Mouse (Mus musculus): ENCODE results near the gene Tank. TPM values are rescaled to one million over a fixed set of nuclear protein-coding genes. Genes with fewer than 3 reads are reported as not detected.

Gene Tank
- total RNA-seq, 2 experiments from 2014 or later = 77.2 to 107 TPM

DNA sequence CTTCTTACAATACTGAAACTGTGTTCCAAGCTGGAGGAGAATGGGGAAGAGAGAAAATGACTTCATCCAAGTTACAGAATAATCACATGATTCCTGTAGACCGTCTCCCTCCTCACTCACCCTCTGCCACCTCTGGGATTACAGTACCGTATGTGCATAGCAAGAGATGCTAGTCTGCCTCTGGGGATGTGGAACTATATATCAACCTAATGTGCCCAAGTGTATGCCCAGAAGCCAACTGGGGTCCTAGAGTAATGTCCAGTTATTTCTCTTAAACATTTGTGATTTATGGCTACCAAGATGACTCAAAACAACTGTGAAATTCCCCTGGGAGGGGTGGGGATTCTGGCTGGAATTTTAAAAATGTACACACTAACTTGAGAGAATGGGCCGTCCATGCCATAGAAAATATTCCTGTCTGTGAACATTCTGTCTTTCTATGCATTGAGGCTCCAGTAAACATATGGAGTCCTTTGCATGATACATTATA lies 1.2 kb downstream of the Tank start:
- peak; percentile 55 for ATAC-seq (replicated peaks; ENCODE audit: poor library complexity, severe bottlenecking)

DNA sequence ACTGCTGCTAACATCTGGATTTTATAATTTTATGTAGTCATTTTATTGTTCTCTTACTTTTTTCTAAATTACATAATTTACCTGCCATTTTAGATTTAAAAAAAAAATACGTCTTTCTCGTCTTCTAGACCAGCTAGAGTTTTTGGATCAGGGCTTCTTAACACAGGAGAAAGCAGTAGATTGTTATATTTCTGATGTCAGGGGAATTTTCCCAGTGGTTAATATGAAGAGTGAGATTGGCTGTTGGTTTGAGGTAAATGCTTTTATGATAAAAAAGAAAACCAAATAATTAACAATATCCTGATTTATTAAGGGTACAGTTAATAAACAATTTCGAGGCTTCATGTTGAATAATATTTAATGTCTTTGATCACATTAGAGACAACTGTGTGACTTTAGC lies 1.7 kb downstream of the Tank start:
- ATAC-seq (replicated peaks; ENCODE audit: poor library complexity, severe bottlenecking) = no peak

DNA sequence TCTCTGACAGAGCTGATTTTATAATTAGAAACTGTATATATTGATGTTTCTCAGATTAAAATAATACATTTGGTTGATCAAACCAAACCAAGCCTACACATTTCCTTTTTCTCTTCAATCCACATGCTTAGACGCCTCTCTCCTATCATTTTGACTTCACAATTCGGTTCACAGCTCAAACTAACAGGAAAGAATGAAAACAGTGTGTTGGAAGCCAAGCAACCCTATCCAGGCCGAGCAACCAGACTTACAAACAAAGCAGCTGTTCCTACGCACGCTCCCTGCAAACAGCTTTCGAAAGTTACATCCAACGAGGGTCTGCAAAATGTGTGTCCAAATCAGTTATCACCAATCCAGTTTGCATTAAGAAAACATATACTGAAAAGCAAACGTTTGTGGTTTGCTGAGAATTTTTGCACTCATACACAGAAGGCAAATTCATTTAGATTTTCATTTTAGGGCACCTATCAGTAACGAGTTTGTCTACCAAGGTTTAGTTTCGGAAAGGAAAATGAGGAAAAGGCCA lies 2.2 kb downstream of the Tank start:
- no peak for ATAC-seq (replicated peaks; ENCODE audit: poor library complexity, severe bottlenecking)

DNA sequence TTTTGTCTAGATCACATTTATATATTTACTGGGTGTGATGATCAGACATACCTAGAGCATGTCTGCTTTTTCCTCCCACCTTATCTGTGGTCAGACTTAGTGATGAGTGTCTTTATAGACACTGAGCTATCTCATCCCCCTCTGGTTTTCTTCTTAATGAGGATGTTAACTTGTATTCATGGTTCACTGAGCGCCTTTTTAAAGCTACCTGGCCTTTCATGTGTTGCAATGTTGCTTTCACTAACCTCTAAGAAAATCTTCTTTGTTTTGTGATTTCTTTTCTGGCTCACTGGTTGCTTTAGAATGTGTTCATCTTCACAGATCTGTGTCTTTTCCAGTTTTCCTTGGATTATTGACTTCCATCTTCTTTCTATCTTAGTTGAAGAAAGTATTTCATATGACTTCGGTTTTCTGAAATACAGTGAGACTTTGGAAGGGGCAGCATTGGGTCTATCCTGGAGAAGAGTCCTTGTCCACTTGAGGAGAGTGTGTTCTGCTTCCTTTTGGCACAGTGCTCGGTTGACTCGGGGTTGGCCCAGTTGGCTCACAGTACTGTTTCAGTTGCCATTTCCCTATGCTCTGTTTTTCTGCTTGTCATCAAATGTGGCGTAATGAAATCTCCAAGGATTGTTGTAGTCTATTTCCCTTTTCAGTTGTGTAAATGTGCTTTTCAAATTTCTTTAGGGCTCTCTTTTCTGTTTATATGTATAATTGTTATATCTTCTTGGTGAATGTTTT lies 4.4 kb downstream of the Tank start:
- ATAC-seq (replicated peaks; ENCODE audit: poor library complexity, severe bottlenecking) = peak; percentile 78

DNA sequence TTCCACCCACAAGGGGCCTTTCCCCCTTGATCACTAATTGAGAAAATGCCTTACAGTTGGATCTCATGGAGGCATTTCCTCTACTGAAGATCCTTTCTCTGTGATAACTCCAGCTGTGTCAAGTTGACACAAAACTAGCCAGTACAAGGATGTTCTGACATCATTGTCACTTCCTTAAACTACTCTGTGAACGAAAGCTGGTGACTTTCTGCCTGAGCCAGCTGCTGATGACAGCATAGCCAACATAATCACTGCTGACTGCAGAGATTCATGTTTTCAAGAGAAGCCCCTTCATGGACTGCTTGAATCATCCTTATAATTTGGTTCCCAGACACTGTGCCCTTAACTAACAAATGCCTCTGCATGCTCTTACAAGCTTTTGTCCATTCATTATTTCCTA lies 7.1 kb downstream of the Tank start:
- ATAC-seq (replicated peaks; ENCODE audit: poor library complexity, severe bottlenecking) = peak; percentile 65

DNA sequence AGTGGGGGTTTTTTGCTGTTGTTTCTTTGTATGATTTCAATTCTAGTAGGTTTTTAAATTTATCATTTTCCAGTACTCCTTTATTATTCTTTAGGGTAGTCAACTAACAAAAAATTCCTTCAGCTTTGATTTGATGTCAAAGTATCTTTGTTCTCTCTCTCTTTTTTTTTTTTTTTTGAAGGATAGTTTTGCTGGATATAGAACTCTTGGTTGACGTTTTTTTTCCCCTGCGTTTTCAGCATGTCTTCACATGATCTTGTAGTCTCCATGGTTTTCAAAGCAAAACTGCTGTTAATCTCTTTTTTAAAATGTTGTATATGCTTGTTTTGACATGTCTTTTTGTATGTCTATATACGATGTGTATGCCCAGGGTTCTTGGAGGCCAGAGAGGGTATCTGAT lies 7.8 kb downstream of the Tank start:
- no peak for ATAC-seq (replicated peaks; ENCODE audit: poor library complexity, severe bottlenecking)

DNA sequence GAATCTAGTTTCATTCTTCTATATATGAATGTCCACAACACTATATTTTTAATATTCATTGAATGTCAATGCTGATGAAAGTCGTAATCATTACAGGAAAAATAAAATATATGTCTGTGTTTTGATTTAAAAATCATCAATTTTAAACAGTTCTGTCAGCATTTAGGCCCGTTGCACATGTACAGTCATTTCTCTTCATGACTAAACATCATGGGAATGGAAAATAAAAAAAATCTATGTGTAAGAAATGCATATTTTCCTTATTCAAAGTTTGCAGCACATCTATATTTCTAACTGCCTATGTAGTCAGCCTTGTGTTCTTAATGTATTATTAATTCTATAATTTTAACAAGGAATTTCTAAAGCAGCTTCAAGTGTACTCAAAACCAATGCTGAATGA lies 12.4 kb downstream of the Tank start:
- no peak for ATAC-seq (replicated peaks; ENCODE audit: poor library complexity, severe bottlenecking)

DNA sequence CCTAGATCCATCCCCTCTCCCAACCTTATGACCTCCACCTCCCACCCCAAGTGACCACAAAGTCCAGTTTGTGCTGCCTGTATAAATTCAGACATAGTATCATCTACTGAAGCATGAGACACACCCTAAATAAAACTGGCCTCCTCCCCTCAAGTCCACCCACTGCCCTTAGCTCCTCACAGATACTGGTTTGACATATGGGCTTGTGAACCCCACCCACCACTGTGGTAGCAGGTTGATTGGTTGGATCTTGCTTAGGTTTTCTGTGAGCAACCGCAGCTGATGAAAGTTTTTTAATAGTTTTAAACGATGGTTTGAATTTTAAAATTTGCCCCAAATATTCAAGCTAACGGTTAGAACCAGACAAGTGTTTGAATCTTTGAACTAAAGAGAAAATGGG lies 13.7 kb downstream of the Tank start:
- ATAC-seq (replicated peaks; ENCODE audit: poor library complexity, severe bottlenecking) = no peak

DNA sequence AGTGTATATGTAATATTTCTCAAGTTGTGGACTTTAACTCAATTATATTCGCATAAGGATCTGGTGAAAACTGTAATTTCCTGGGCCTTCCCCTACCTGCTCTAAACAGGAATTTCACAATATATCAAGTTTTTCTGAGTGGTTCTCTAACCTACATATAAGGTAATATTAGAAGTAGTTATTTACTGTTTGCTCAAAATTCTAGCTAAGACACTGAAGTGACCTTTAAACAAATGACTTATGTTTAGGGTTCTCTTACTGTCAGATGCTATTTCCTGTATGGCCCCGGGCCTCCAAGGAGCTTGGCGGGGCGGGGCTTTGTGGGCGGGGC lies 14.3 kb downstream of the Tank start:
- ATAC-seq (replicated peaks; ENCODE audit: poor library complexity, severe bottlenecking) = no peak

DNA sequence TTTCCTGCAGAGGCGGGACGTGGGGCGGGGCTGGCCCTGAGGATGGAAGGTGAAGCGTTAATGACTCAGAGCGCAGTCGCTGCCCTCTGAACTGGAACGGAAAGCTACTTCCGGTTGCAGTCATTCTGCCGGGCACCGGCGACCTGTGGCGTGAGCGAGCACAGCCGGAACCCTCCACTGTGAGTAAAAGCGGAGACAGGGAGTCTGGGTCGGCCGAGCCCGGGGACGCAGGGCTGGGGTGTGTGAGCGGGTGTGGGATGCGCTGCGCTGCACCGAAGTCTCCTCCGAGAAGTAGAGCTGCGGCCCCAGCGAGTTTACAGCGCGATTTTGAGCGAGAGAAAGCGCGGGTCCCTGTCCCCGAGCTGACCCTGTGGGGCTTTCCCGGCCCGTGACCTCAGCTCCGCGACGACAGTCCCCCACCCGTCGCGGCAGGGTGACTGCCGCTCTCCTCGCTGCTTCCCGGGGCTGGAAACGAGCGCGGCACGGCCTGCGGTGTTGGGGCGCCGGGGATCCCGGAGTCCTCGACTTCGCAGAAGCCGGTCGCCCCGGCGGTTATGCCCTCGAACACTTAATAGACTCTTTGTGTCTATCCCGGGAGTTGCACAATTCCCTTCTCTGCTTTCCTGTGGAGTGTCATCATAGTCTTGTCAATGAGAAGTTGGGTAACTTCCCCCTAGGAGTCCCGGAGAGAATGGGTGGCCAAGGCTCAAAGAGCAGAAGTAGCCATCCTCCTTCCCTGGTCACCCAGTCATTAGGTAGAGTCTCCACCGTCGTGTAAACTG lies 14.8 kb downstream of the Tank start:
- peak; percentile 82 for ATAC-seq (replicated peaks; ENCODE audit: poor library complexity, severe bottlenecking)

DNA sequence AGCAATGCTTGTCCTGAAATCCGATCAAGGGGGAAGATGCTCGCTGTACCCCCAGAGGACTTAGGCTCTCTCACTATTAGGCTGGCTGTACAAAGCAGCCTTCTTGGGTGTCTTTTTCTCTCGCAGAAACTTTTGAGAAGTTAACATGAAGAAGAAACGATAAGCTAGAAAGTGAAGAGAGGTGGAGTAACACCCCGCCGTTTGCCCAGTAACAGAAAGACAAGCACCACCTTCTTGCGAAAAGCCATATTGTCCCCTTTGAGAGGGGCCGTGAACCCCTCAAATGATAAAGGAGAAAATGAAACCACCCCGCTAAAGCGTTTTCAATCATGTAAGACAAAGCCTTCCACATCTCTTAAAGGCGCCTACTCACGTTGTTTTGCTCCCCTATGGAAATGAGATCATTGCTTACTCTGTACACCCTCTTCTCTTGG lies 15.5 kb downstream of the Tank start:
- ATAC-seq (replicated peaks; ENCODE audit: poor library complexity, severe bottlenecking) = peak; percentile 35

DNA sequence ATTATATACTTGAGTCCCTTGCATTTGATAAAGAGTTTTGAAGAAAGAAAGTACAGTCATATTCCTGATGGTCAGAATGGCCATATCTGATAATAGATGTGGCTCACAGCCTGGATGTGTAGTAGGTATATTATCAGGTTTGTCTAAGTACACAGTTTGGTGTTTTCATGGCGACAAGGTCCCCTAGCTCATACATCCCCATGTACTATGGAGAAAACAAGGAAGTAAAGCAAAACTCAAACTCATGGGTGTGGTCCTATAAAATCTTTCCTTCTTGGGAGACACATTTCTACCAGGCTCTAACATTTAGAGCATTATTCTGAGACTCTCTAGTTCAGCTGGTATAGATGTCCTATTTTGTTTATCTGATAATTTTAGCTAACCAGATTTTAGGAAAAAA lies 21.3 kb downstream of the Tank start:
- peak; percentile 44 for ATAC-seq (replicated peaks; ENCODE audit: poor library complexity, severe bottlenecking)

DNA sequence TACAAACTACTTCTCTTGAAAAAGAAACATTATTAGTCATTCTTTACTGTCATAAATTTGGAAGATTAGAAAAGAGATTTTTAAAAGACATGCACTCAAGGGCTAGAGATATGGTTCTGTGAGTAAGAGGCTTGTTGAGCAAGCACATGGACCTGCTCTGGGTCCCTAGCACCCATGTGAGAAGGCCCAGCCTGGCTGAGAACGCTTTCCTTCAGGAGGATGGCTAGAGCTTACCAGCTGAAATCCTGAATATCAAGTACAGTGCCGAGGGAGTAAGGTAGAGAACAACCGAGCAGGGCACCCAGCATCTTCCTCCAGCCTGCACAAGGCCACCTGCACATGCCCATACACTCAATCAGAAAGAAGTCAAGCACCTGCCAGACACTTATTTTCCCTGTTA lies 25.1 kb downstream of the Tank start:
- no peak for ATAC-seq (replicated peaks; ENCODE audit: poor library complexity, severe bottlenecking)

DNA sequence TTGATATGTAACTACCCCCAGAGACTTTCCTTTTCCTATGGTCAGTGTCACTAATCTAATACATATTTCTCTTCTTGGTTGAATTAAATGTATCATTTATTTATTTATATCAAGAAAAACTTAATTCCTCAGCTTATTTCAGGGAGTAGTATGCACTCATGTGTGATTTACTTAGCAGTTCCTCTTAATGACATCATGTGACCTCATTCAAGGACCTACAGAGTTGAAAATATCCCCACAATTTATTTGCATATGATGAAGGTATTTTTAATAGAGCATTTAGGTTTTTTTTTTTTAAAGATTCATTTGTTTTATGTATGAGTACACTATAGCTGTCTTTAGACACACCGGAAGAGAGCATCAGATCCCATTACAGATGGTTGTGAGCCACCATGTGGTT lies 28.6 kb downstream of the Tank start:
- no peak for ATAC-seq (replicated peaks; ENCODE audit: poor library complexity, severe bottlenecking)

DNA sequence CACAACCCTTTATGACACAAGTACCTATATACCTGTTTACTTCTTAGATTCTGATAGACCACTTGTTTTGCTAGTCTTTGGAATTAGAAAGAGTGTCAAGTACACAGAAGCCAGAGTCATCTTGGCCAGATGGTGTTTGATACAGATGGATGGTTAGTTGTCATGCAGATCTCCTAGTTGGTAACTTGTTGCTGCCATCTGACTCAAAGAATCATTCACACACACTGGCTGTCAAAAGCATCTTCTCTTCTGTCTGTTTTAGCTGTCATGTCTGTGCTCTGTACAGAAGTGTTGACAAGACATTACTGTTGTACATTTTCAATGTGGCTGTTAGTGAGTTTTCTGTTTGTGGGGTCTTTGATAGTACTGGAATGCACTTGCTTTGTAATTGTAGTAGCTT lies 45.6 kb downstream of the Tank start:
- ATAC-seq (replicated peaks; ENCODE audit: poor library complexity, severe bottlenecking) = no peak

DNA sequence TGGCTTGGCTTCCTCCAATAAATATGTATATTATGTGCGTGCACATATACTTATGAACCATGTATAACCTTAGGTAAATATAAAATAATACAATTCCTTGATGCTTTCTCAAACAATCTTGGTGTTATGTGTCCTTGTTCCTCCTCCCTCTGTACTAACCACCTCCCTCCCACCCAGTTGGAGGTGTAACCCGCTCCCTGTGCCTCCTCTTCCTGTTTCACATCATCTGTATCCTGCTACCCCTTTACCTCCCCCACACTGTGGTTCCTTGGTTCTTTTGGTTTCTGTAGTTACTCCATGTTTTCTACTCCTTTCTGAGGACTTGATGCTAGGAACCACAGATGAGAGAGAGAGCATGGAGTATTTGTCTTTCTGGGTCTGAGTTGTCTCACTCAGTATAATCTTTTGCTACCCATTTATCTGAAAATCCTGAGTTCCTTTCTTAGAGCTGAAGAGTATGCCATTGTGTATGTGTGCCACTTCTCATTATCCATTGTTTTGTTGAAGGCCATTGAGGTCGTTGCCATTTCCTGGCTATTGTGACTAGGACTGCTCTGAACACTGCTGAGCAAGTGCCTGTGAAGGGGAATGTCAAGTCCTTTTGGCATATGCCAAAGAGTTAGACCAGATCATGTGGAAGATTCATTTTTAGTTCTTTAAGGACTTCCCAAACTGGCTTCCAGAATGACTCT lies 52.6 kb downstream of the Tank start:
- ATAC-seq (replicated peaks; ENCODE audit: poor library complexity, severe bottlenecking) = peak; percentile 66

DNA sequence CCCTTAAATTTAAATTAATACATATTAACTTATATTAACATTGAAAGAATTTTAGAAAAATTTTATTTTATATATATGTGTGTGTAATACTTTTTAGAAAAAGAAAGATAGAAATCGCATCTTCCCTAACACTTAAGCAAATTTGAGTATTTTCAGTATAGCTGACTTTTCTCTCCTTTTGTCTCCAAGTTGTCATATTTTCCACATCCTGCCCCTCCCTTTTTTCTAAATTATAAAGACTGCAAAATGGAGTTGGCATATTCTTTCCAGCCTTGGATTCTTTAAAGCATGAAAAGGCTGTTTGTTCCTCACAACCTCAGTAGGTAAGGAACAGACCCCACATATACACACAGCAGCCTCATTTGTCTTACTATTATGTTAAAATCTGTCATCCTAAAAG lies 56.7 kb downstream of the Tank start:
- ATAC-seq (replicated peaks; ENCODE audit: poor library complexity, severe bottlenecking) = no peak

DNA sequence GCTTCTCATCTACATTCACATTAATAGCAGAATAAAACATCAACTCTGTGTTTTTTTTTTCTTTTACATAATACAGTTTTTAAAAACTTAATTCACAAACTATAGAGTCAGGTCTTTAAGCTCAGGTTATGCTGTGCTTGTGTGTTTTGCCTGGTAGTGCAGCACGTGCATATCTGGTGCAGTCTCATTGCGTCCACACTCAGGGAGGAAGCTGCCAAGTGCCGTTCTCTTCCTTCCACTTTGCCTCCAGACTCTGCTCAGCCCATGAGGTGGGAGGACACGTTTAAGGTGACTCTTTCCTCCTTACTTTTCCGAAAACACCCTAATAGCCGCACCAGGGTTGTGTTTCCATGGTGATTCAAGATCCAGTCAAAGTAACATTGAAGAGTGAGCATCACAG lies 59.8 kb downstream of the Tank start:
- ATAC-seq (replicated peaks; ENCODE audit: poor library complexity, severe bottlenecking) = no peak

DNA sequence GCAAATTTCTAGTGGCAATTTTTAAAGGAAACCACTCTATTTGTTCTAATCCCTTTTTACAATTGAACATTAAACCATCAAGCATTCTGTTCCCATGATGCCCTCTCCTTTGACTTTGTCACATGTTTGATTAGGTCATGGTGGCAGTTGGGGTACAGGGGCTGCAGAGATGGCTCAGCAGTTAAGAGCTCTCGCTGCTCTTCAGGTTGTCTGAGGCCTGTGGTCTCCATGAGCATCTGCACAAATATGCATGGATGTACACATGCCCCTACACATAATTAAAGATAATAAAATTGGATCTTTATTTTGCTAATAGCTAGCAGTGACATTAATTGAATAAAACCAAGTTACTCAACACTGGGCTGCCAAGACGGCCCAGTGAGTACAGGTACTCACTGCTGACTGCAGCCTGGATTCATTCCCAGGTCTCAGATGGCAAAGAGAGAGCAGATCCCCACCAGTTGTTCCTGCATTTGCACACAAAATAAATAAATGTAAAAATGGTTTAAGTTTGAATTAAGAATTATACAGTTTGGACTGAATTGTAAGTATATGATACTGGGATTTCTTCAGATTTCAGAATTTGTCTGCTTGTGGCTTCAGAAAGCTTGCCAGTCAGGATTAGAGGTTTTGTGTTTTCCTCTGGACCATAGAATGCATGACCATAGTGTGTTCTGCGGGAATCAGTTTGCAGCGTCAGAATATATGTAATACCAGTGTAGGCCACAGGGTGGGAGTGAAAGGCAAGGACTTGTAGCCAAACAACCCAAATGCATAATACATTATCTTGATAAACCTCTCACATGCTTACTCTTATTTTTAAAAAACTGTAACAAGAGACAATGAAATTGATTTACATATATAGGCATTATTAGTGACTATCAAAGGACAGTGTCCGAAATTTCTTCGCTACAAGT lies 64.3 kb downstream of the Tank start:
- peak; percentile 89 for ATAC-seq (replicated peaks; ENCODE audit: poor library complexity, severe bottlenecking)

DNA sequence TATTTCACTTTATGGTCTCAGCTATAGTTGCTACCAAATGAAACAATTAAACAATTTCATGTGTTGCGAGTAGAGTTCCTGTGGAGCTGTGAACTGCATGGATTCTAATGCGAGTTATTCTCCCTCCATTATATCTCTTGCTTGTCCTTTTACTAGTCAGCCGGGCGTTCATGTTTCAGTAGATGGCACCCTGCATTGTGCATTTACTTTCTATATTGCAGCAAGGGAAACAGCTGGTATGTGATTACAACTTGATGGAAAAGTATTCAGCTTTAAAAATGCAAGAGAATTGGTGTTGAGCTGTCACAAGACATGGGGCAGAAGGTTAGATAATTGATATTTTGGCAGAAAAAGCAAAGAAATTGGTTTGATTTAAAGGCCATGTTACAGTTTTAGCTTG lies 72.8 kb downstream of the Tank start:
- no peak for ATAC-seq (replicated peaks; ENCODE audit: poor library complexity, severe bottlenecking)
